Mouse (Mus musculus): ENCODE data around the gene Gramd1c.
A peak's percentile ranks its signal among the peaks of the same experiment; 100 is the strongest.

Gene Gramd1c

GRCm38 (mm10) chr16:44063025-44063894 lies at the start of gene Gramd1c:
Gramd1c (minus strand) TSS chr16:44063345.
- peak; percentile 81 for DNase-seq (ENCODE audit: low spot score)

- DNase-seq (ENCODE audit: low spot score): no peak
These were observed 45.9 kb upstream of the Gramd1c start for GRCm38 (mm10) chr16:44109002-44109401.

- DNase-seq (ENCODE audit: low spot score): no peak
These were observed 42.1 kb upstream of the Gramd1c start for GRCm38 (mm10) chr16:44105211-44105610.

- no peak for DNase-seq (ENCODE audit: low spot score)
These were observed 40.9 kb upstream of the Gramd1c start for GRCm38 (mm10) chr16:44103806-44104766.

GRCm38 (mm10) chr16:44102925-44103324 lies 39.8 kb upstream of the Gramd1c start:
- no peak for DNase-seq (ENCODE audit: low spot score)

- no peak for DNase-seq (ENCODE audit: low spot score)
These were observed 38.1 kb upstream of the Gramd1c start for GRCm38 (mm10) chr16:44101181-44101710.

GRCm38 (mm10) chr16:44099377-44099776 lies 36.2 kb upstream of the Gramd1c start:
- no peak for DNase-seq (ENCODE audit: low spot score)

GRCm38 (mm10) chr16:44087650-44088049 lies 24.5 kb upstream of the Gramd1c start:
- no peak for DNase-seq (ENCODE audit: low spot score)

- DNase-seq (ENCODE audit: low spot score): peak; percentile 28
These were observed 1.8 kb downstream of the Gramd1c start for GRCm38 (mm10) chr16:44061341-44061740.

GRCm38 (mm10) chr16:44060604-44061286 lies 2.4 kb downstream of the Gramd1c start:
- peak; percentile 36 for DNase-seq (ENCODE audit: low spot score)

GRCm38 (mm10) chr16:44058745-44059144 lies 4.4 kb downstream of the Gramd1c start:
- peak; percentile 82 for DNase-seq (ENCODE audit: low spot score)

- DNase-seq (ENCODE audit: low spot score): peak; percentile 38
These were observed 7.4 kb downstream of the Gramd1c start for GRCm38 (mm10) chr16:44055766-44056165.

- DNase-seq (ENCODE audit: low spot score): peak; percentile 11
These were observed 9.9 kb downstream of the Gramd1c start for GRCm38 (mm10) chr16:44053265-44053664.

GRCm38 (mm10) chr16:44052390-44052789 lies 10.8 kb downstream of the Gramd1c start:
- DNase-seq (ENCODE audit: low spot score): peak; percentile 5

GRCm38 (mm10) chr16:44050139-44050538 lies 13.0 kb downstream of the Gramd1c start:
- DNase-seq (ENCODE audit: low spot score): peak; percentile 7

GRCm38 (mm10) chr16:44039112-44039511 lies 24.0 kb downstream of the Gramd1c start:
- peak; percentile 52 for DNase-seq (ENCODE audit: low spot score)

GRCm38 (mm10) chr16:44035221-44035620 lies 27.9 kb downstream of the Gramd1c start:
- no peak for DNase-seq (ENCODE audit: low spot score)

- DNase-seq (ENCODE audit: low spot score): no peak
These were observed 29.8 kb downstream of the Gramd1c start for GRCm38 (mm10) chr16:44033365-44033764.

- DNase-seq (ENCODE audit: low spot score): no peak
These were observed 33.9 kb downstream of the Gramd1c start for GRCm38 (mm10) chr16:44029273-44029672.

- no peak for DNase-seq (ENCODE audit: low spot score)
These were observed 36.3 kb downstream of the Gramd1c start for GRCm38 (mm10) chr16:44026822-44027221.

- DNase-seq (ENCODE audit: low spot score): no peak
These were observed 36.9 kb downstream of the Gramd1c start for GRCm38 (mm10) chr16:44026210-44026609.
